Mouse (Mus musculus) MEL (cell line): ENCODE results near the gene Mapre3. TPM values are rescaled to one million over a fixed set of nuclear protein-coding genes. Genes with fewer than 3 reads are reported as not detected.
A peak's percentile ranks its signal among the peaks of the same experiment; 100 is the strongest.

Experiments used
- DNase-seq: peaks from one replicate; pipeline ENCODE4 v3.0.0; 2011; ENCODE audit warnings: low read depth, low spot score
- H3K27ac ChIP-seq: 2 replicates; pipeline ENCODE4 v1.5.1; 2012; ENCODE audit warnings: low read depth, mild to moderate bottlenecking, control low read depth, low read length, moderate library complexity; ENCODE audit not compliant: control insufficient read depth
- H3K27me3 ChIP-seq, 2 experiments: fragments of 150-350 bp in 1 of 2; sonication (generic) in 1 of 2; 2 replicates each; pipeline ENCODE4 v1.6.1; 2012; ENCODE audit warnings: low read length in 2 of 2, mild to moderate bottlenecking in 2 of 2, improper control_type of control experiment in 1 of 2, moderate library complexity in 1 of 2; ENCODE audit not compliant: insufficient read depth in 2 of 2, control insufficient read depth in 1 of 2
- H3K36me3 ChIP-seq, 2 experiments: 2 replicates each; pipeline ENCODE4 v1.6.1; 2012 to 2014; ENCODE audit warnings: low read length in 2 of 2, improper control_type of control experiment in 1 of 2, inconsistent platforms in 1 of 2, mild to moderate bottlenecking in 1 of 2; ENCODE audit not compliant: insufficient read depth in 2 of 2, control insufficient read depth in 1 of 2
- H3K4me1 ChIP-seq, 2 experiments: fragments of 150-350 bp in 1 of 2; sonication (generic) in 1 of 2; 2 replicates each; pipeline ENCODE4 v1.6.1; 2012; ENCODE audit warnings: low read length in 2 of 2, improper control_type of control experiment in 1 of 2, mild to moderate bottlenecking in 1 of 2; ENCODE audit not compliant: insufficient read depth in 2 of 2, control insufficient read depth in 1 of 2
- H3K4me3 ChIP-seq, 2 experiments: fragments of 150-350 bp in 1 of 2; sonication (generic) in 1 of 2; 2 replicates each; pipeline ENCODE4 v1.5.1; 2012; ENCODE audit warnings: low read depth in 2 of 2, low read length in 2 of 2, mild to moderate bottlenecking in 2 of 2, moderate library complexity in 2 of 2, control low read depth in 1 of 2, improper control_type of control experiment in 1 of 2; ENCODE audit not compliant: control insufficient read depth in 1 of 2, insufficient read depth in 1 of 2
- H3K79me2 ChIP-seq: 2 replicates; pipeline ENCODE4 v1.6.1; 2012; ENCODE audit warnings: mild to moderate bottlenecking, low read length, moderate library complexity; ENCODE audit not compliant: control insufficient read depth, poor library complexity, insufficient read depth
- H3K9ac ChIP-seq: 2 replicates; pipeline ENCODE4 v1.6.1; 2012; ENCODE audit warnings: low read depth, mild to moderate bottlenecking, control low read depth, low read length, moderate library complexity; ENCODE audit not compliant: control insufficient read depth, poor library complexity, severe bottlenecking
- H3K9me3 ChIP-seq: fragments of 150-350 bp; sonication (generic); replicated peaks from 2 replicates; pipeline ENCODE4 v1.6.1; 2012; ENCODE audit warnings: mild to moderate bottlenecking, low read length, improper control_type of control experiment, moderate library complexity; ENCODE audit not compliant: insufficient read depth
- BHLHE40 ChIP-seq: IDR thresholded peaks from 2 replicates; pipeline ENCODE4 v1.6.1; 2012; ENCODE audit warnings: low read depth, mild to moderate bottlenecking, inconsistent platforms, low read length, improper control_type of control experiment, borderline replicate concordance
- CHD1 ChIP-seq: IDR thresholded peaks from 2 replicates; pipeline ENCODE4 v1.6.1; 2012; ENCODE audit warnings: low read depth, mild to moderate bottlenecking, inconsistent platforms, low read length, improper control_type of control experiment
- CHD2 ChIP-seq: IDR thresholded peaks from 2 replicates; pipeline ENCODE4 v1.6.1; 2011; ENCODE audit warnings: low read length, improper control_type of control experiment
- CTCF ChIP-seq, 3 experiments: IDR thresholded peaks in 2 of 3; conservative IDR thresholded peaks in 1 of 3; 2 replicates each; pipeline ENCODE4 v1.5.1; 2011 to 2012; ENCODE audit warnings: low read length in 3 of 3, low read depth in 2 of 3, mild to moderate bottlenecking in 2 of 3, improper control_type of control experiment in 1 of 3, inconsistent platforms in 1 of 3, mixed read lengths in 1 of 3, moderate library complexity in 1 of 3; ENCODE audit not compliant: control insufficient read depth in 1 of 3, insufficient read depth in 1 of 3, poor library complexity in 1 of 3, severe bottlenecking in 1 of 3
- E2F4 ChIP-seq: IDR thresholded peaks from 2 replicates; pipeline ENCODE4 v1.6.1; 2011; ENCODE audit warnings: low read depth, low read length, improper control_type of control experiment, borderline replicate concordance
- ELF1 ChIP-seq: IDR thresholded peaks from 2 replicates; pipeline ENCODE4 v1.6.1; 2014; ENCODE audit warnings: low read depth, mild to moderate bottlenecking, inconsistent platforms, low read length, improper control_type of control experiment, moderate library complexity
- EP300 ChIP-seq, 2 experiments: IDR thresholded peaks; 2 replicates each; pipeline ENCODE4 v1.6.1; 2011; ENCODE audit warnings: improper control_type of control experiment in 2 of 2, low read length in 2 of 2, low read depth in 1 of 2, mild to moderate bottlenecking in 1 of 2
- GABPA ChIP-seq: IDR thresholded peaks from 2 replicates; pipeline ENCODE4 v1.6.1; 2012; ENCODE audit warnings: low read depth, mild to moderate bottlenecking, inconsistent platforms, low read length, improper control_type of control experiment, moderate library complexity
- GATA1 ChIP-seq: IDR thresholded peaks from 2 replicates; pipeline ENCODE4 v1.6.1; 2011; ENCODE audit warnings: low read depth, low read length, improper control_type of control experiment
- HCFC1 ChIP-seq: IDR thresholded peaks from 2 replicates; pipeline ENCODE4 v1.6.1; 2012; ENCODE audit warnings: low read depth, mild to moderate bottlenecking, inconsistent platforms, low read length, improper control_type of control experiment, moderate library complexity
- JUND ChIP-seq: IDR thresholded peaks from 2 replicates; pipeline ENCODE4 v1.6.1; 2011; ENCODE audit warnings: low read depth, mild to moderate bottlenecking, improper control_type of control experiment, low read length
- MAFK ChIP-seq: IDR thresholded peaks from 2 replicates; pipeline ENCODE4 v1.6.1; 2011; ENCODE audit warnings: low read depth, mild to moderate bottlenecking, low read length, improper control_type of control experiment, borderline replicate concordance
- MAX ChIP-seq: IDR thresholded peaks from 2 replicates; pipeline ENCODE4 v1.6.1; 2011; ENCODE audit warnings: low read length, improper control_type of control experiment
- MAZ ChIP-seq: IDR thresholded peaks from 2 replicates; pipeline ENCODE4 v1.6.1; 2012; ENCODE audit warnings: low read depth, mild to moderate bottlenecking, inconsistent platforms, low read length, improper control_type of control experiment
- MEF2A ChIP-seq: IDR thresholded peaks from 2 replicates; pipeline ENCODE4 v1.6.1; 2014; ENCODE audit warnings: low read depth, mild to moderate bottlenecking, inconsistent platforms, low read length, improper control_type of control experiment; ENCODE audit not compliant: poor library complexity, insufficient replicate concordance, severe bottlenecking; ENCODE audit errors: extremely low read depth
- MXI1 ChIP-seq: IDR thresholded peaks from 2 replicates; pipeline ENCODE4 v1.6.1; 2011; ENCODE audit warnings: mild to moderate bottlenecking, low read depth, low read length, improper control_type of control experiment
- MYB ChIP-seq: IDR thresholded peaks from 2 replicates; pipeline ENCODE4 v1.6.1; 2011; ENCODE audit warnings: mild to moderate bottlenecking, low read depth, low read length, improper control_type of control experiment
- MYC ChIP-seq: IDR thresholded peaks from 2 replicates; pipeline ENCODE4 v1.6.1; 2011; ENCODE audit warnings: low read depth, mild to moderate bottlenecking, low read length, improper control_type of control experiment, moderate library complexity
- NELFE ChIP-seq: IDR thresholded peaks from 2 replicates; pipeline ENCODE4 v1.6.1; 2011; ENCODE audit warnings: low read depth, low read length, improper control_type of control experiment
- NRF1 ChIP-seq: IDR thresholded peaks from 2 replicates; pipeline ENCODE4 v1.6.1; 2014; ENCODE audit warnings: low read depth, mild to moderate bottlenecking, inconsistent platforms, low read length, improper control_type of control experiment, moderate library complexity; ENCODE audit not compliant: poor library complexity, insufficient read depth, severe bottlenecking
- POLR2A ChIP-seq, 2 experiments: IDR thresholded peaks; 2 replicates each; pipeline ENCODE4 v1.6.1; 2011 to 2012; ENCODE audit warnings: low read length in 2 of 2, mild to moderate bottlenecking in 2 of 2, control low read depth in 1 of 2, improper control_type of control experiment in 1 of 2, low read depth in 1 of 2, moderate library complexity in 1 of 2; ENCODE audit not compliant: control insufficient read depth in 1 of 2, insufficient read depth in 1 of 2, poor library complexity in 1 of 2
- POLR2AphosphoS2 ChIP-seq: IDR thresholded peaks from 2 replicates; pipeline ENCODE4 v1.6.1; 2011; ENCODE audit warnings: low read length, improper control_type of control experiment
- POLR2AphosphoS5 ChIP-seq: IDR thresholded peaks from 2 replicates; pipeline ENCODE4 v1.6.1; 2012; ENCODE audit warnings: low read depth, borderline replicate concordance, mild to moderate bottlenecking, inconsistent platforms, low read length, moderate library complexity, mixed read lengths
- RAD21 ChIP-seq: IDR thresholded peaks from 2 replicates; pipeline ENCODE4 v1.6.1; 2011; ENCODE audit warnings: mild to moderate bottlenecking, low read depth, low read length, improper control_type of control experiment
- RCOR1 ChIP-seq: IDR thresholded peaks from 2 replicates; pipeline ENCODE4 v1.6.1; 2012; ENCODE audit warnings: low read depth, mild to moderate bottlenecking, inconsistent platforms, low read length, improper control_type of control experiment
- SIN3A ChIP-seq: IDR thresholded peaks from 2 replicates; pipeline ENCODE4 v1.6.1; 2012; ENCODE audit warnings: low read length, improper control_type of control experiment, inconsistent platforms
- SMC3 ChIP-seq: IDR thresholded peaks from 2 replicates; pipeline ENCODE4 v1.6.1; 2011; ENCODE audit warnings: low read depth, low read length, improper control_type of control experiment
- TAL1 ChIP-seq: IDR thresholded peaks from 2 replicates; pipeline ENCODE4 v1.6.1; 2012; ENCODE audit warnings: mild to moderate bottlenecking, inconsistent platforms, low read length, moderate library complexity, mixed read lengths
- TBP ChIP-seq: IDR thresholded peaks from 2 replicates; pipeline ENCODE4 v1.8.0; 2011; ENCODE audit warnings: low read depth, low read length, improper control_type of control experiment
- TCF12 ChIP-seq: IDR thresholded peaks from 2 replicates; pipeline ENCODE4 v1.6.1; 2014; ENCODE audit warnings: low read depth, mild to moderate bottlenecking, inconsistent platforms, low read length, improper control_type of control experiment, moderate library complexity
- UBTF ChIP-seq: IDR thresholded peaks from 2 replicates; pipeline ENCODE4 v1.6.1; 2012; ENCODE audit warnings: low read depth, mild to moderate bottlenecking, inconsistent platforms, low read length, improper control_type of control experiment, moderate library complexity, borderline replicate concordance; ENCODE audit not compliant: insufficient read depth
- USF1 ChIP-seq: IDR thresholded peaks from 2 replicates; pipeline ENCODE4 v1.6.1; 2014; ENCODE audit warnings: low read depth, mild to moderate bottlenecking, inconsistent platforms, low read length, improper control_type of control experiment, moderate library complexity
- USF2 ChIP-seq, 2 experiments: IDR thresholded peaks; 2 replicates each; pipeline ENCODE4 v1.6.1; 2011 to 2012; ENCODE audit warnings: improper control_type of control experiment in 2 of 2, low read length in 2 of 2, borderline replicate concordance in 1 of 2, inconsistent platforms in 1 of 2, low read depth in 1 of 2, mild to moderate bottlenecking in 1 of 2; ENCODE audit not compliant: insufficient read depth in 1 of 2
- ZC3H11A ChIP-seq: IDR thresholded peaks from 2 replicates; pipeline ENCODE4 v1.6.1; 2012; ENCODE audit warnings: low read depth, mild to moderate bottlenecking, inconsistent platforms, low read length, improper control_type of control experiment
- ZKSCAN1 ChIP-seq: IDR thresholded peaks from 2 replicates; pipeline ENCODE4 v1.6.1; 2012; ENCODE audit warnings: low read depth, mild to moderate bottlenecking, inconsistent platforms, low read length, improper control_type of control experiment, moderate library complexity
- ZMIZ1 ChIP-seq: IDR thresholded peaks from 2 replicates; pipeline ENCODE4 v1.6.1; 2012; ENCODE audit warnings: low read depth, mild to moderate bottlenecking, inconsistent platforms, low read length, improper control_type of control experiment, moderate library complexity
- ZNF384 ChIP-seq: IDR thresholded peaks from 2 replicates; pipeline ENCODE4 v1.6.1; 2012; ENCODE audit warnings: low read depth, mild to moderate bottlenecking, inconsistent platforms, low read length, improper control_type of control experiment
- polyA plus RNA-seq, 2 experiments: library from polyadenylated mRNA; stranded (reverse) in 1 of 2; unstranded in 1 of 2; fragments of >175 nt in 1 of 2; fragments of >200 nt in 1 of 2; gene quantifications; 2 replicates each; pipeline versions ENCODE4 v1.2.1 to v1.2.4; 2012; ENCODE audit warnings: low replicate concordance in 2 of 2, low read depth in 1 of 2; ENCODE audit not compliant: insufficient read length in 2 of 2, insufficient read depth in 1 of 2, missing spikeins in 1 of 2
- total RNA-seq: library from RNA; depleted of rRNA; stranded (reverse); fragments of 300-350 nt; gene quantifications from 2 replicates; pipeline ENCODE4 v1.2.3, GENCODE M21; 2012

Gene Mapre3
- total and polyA plus RNA-seq, 3 experiments: 0.04 to 0.81 TPM; not detected in 1

- peaks cover 0 to 12% of the 10 kb centered on the region in 2 experiments; a peak in 1 of 4 replicates for H3K36me3 ChIP-seq
- H3K27ac ChIP-seq: peak overlapping the region; percentile 60
- H3K4me1 ChIP-seq: peaks cover 0 to 10% of the 10 kb centered on the region in 2 experiments; a peak in 2 of 4 replicates
- TF ChIP-seq POLR2AphosphoS2 (no peak; the same call in 1 of the 2 replicates), CTCF (IDR thresholded peaks at IDR 0.05 in 2 of 3, conservative IDR thresholded peaks at IDR 0.05 in 1 of 3; ENCODE audit: control insufficient read depth in 1 of 3, insufficient read depth in 1 of 3, low read depth in 2 of 3, low read length in 3 of 3, poor library complexity in 1 of 3, severe bottlenecking in 1 of 3) (no peak), CHD2 (no peak), RAD21 (no peak), NRF1 (no peak), POLR2AphosphoS5 (peak; percentile 18; the same call in 1 of the 2 replicates), RCOR1 (no peak), ZKSCAN1 (no peak), ZMIZ1 (peak; percentile 99), GATA1 (peak; percentile 90), HCFC1 (peak; percentile 66; the same call in 1 of the 2 replicates), SIN3A (peak; percentile 73), MYC (no peak), JUND (no peak), MAZ (0 out of 2 replicates have a peak, but pooled peaks have one; percentile 11), MXI1 (no peak; the same call in none of the 2 replicates), ELF1 (peak; percentile 66), ZNF384 (peak; percentile 95), SMC3 (no peak), MEF2A (0 out of 2 replicates have a peak, but pooled peaks have one; percentile 21), MAFK (no peak), NELFE (peak; percentile 97), MYB (no peak), EP300 (IDR thresholded peaks at IDR 0.05; ENCODE audit: low read depth in 1 of 2, low read length in 2 of 2) (no peak), UBTF (no peak), USF2 (IDR thresholded peaks at IDR 0.05; ENCODE audit: borderline replicate concordance in 1 of 2, insufficient read depth in 1 of 2, low read depth in 1 of 2, low read length in 2 of 2) (no peak), USF1 (0 out of 2 replicates have a peak, but pooled peaks have one; percentile 9), TAL1 (no peak), TBP (peak; percentile 84; the same call in 1 of the 2 replicates), GABPA (no peak), MAX (no peak; the same call in 1 of the 2 replicates), E2F4 (no peak), ZC3H11A (no peak), CHD1 (no peak), BHLHE40 (no peak), TCF12 (peak; percentile 27), POLR2A (IDR thresholded peaks at IDR 0.05; ENCODE audit: control insufficient read depth in 1 of 2, insufficient read depth in 1 of 2, low read depth in 1 of 2, low read length in 2 of 2, poor library complexity in 1 of 2) (peak; percentile 96 to 99)
Measured at GRCm38 (mm10) chr5:30887331-30887761, 72.9 kb downstream of the Mapre3 start.

More at GRCm38 (mm10) chr5:30887331-30887761, 72.9 kb downstream of the Mapre3 start:
- H3K79me2 ChIP-seq: peaks cover 5% of the 10 kb centered on the region; the same call in 1 of the 2 replicates
- peak overlapping the region; percentile 66 for H3K9ac ChIP-seq
- peak overlapping the region; percentile 50 to 72 for H3K4me3 ChIP-seq
- no peaks in the 10 kb centered on the region for H3K27me3 ChIP-seq
- peak; percentile 99 for DNase-seq
- H3K9me3 ChIP-seq: no peaks in the 10 kb centered on the region
